Mouse (Mus musculus) testis, adult 2 months (tissue): Measurements from ENCODE around the gene Igf1r. TPM values are rescaled to one million over a fixed set of nuclear protein-coding genes. Genes with fewer than 3 reads are reported as not detected.

Source experiments
- H3K27ac ChIP-seq: fragments of 200-500 bp; 2 replicates; pipeline ENCODE4 v1.5.1; 2012; ENCODE audit warnings: low read depth, low read length; ENCODE audit not compliant: control insufficient read depth, insufficient read depth
- H3K27me3 ChIP-seq: fragments of 200-500 bp; 2 replicates; pipeline ENCODE4 v1.6.1; 2012; ENCODE audit warnings: mild to moderate bottlenecking, low read length, moderate library complexity; ENCODE audit not compliant: control insufficient read depth, insufficient read depth
- H3K36me3 ChIP-seq: fragments of 200-500 bp; 2 replicates; pipeline ENCODE4 v1.6.1; 2012; ENCODE audit warnings: mild to moderate bottlenecking, low read length; ENCODE audit not compliant: control insufficient read depth, insufficient read depth
- H3K4me1 ChIP-seq: fragments of 200-500 bp; 2 replicates; pipeline ENCODE4 v1.6.1; 2012; ENCODE audit warnings: low read length; ENCODE audit not compliant: control insufficient read depth, insufficient read depth
- H3K4me3 ChIP-seq: fragments of 200-500 bp; 2 replicates; pipeline ENCODE4 v1.5.1; 2012; ENCODE audit warnings: low read depth, mild to moderate bottlenecking, low read length, moderate library complexity, mixed read lengths; ENCODE audit not compliant: control insufficient read depth
- CTCF ChIP-seq: fragments of 200-500 bp; IDR thresholded peaks from 2 replicates; pipeline ENCODE4 v1.5.1; 2012; ENCODE audit warnings: low read depth, mild to moderate bottlenecking, inconsistent platforms, low read length, moderate library complexity; ENCODE audit not compliant: control insufficient read depth, insufficient read depth, insufficient replicate concordance
- POLR2A ChIP-seq: fragments of 200-500 bp; IDR thresholded peaks from 2 replicates; pipeline ENCODE4 v1.6.1; 2012; ENCODE audit warnings: low read depth, mild to moderate bottlenecking, inconsistent platforms, low read length, moderate library complexity; ENCODE audit not compliant: control insufficient read depth
- polyA plus RNA-seq: library from polyadenylated mRNA; depleted of rRNA; stranded (reverse); fragments of >200 nt; gene quantifications from 2 replicates; pipeline ENCODE4 v1.2.3, GENCODE M21; 2012

The Igf1r gene
- polyA plus RNA-seq, 1 experiment, result 4.2 TPM

GRCm38 (mm10) chr7:68230831-68231230 is 278.2 kb downstream of the Igf1r start:
- Histone ChIP-seq H3K27me3 (no peaks in the 10 kb centered on the region), H3K4me1 (peaks cover 3% of the 10 kb centered on the region), H3K27ac (no peak overlapping the region), H3K36me3 (no peaks in the 10 kb centered on the region), H3K4me3 (no peak overlapping the region)
- TF ChIP-seq CTCF (no peak), POLR2A (no peak)

GRCm38 (mm10) chr7:68232521-68232920 is 279.9 kb downstream of the Igf1r start:
- Histone ChIP-seq H3K36me3 (no peaks in the 10 kb centered on the region), H3K27me3 (no peaks in the 10 kb centered on the region), H3K27ac (no peak overlapping the region), H3K4me3 (no peak overlapping the region), H3K4me1 (no peaks in the 10 kb centered on the region; the same call in 1 of the 2 replicates)
- TF ChIP-seq CTCF, result no peak
- no peak for TF ChIP-seq POLR2A

- Histone ChIP-seq H3K27ac (no peak overlapping the region), H3K4me3 (no peak overlapping the region), H3K4me1 (no peaks in the 10 kb centered on the region; the same call in 1 of the 2 replicates), H3K27me3 (no peaks in the 10 kb centered on the region), H3K36me3 (no peaks in the 10 kb centered on the region)
- TF ChIP-seq POLR2A (no peak), CTCF (no peak)
Observed at GRCm38 (mm10) chr7:68233619-68234223, 281.1 kb downstream of the Igf1r start.

GRCm38 (mm10) chr7:68236817-68237216 is 284.2 kb downstream of the Igf1r start:
- no peaks in the 10 kb centered on the region for H3K27me3 ChIP-seq
- H3K27ac ChIP-seq, result no peak overlapping the region
- no peak for TF ChIP-seq POLR2A
- TF ChIP-seq CTCF, result no peak

GRCm38 (mm10) chr7:68239220-68239827 is 286.7 kb downstream of the Igf1r start:
- H3K27ac ChIP-seq, result no peak overlapping the region
- no peaks in the 10 kb centered on the region; the same call in 1 of the 2 replicates for H3K4me1 ChIP-seq
- H3K4me3 ChIP-seq, result no peak overlapping the region
- TF ChIP-seq CTCF, result no peak
- no peak for TF ChIP-seq POLR2A
- no peaks in the 10 kb centered on the region for H3K27me3 ChIP-seq
- H3K36me3 ChIP-seq, result no peaks in the 10 kb centered on the region

More at GRCm38 (mm10) chr7:68236817-68237216, 284.2 kb downstream of the Igf1r start:
- Histone ChIP-seq H3K36me3 (no peaks in the 10 kb centered on the region), H3K4me3 (no peak overlapping the region), H3K4me1 (no peaks in the 10 kb centered on the region; the same call in 1 of the 2 replicates)

- no peak overlapping the region for H3K27ac ChIP-seq
- no peaks in the 10 kb centered on the region for H3K36me3 ChIP-seq
- H3K27me3 ChIP-seq, result no peaks in the 10 kb centered on the region
- H3K4me1 ChIP-seq, result no peaks in the 10 kb centered on the region
- no peak overlapping the region for H3K4me3 ChIP-seq
- TF ChIP-seq POLR2A (no peak), CTCF (no peak)
Observed at GRCm38 (mm10) chr7:68241205-68241604, 288.6 kb downstream of the Igf1r start.

GRCm38 (mm10) chr7:68245681-68246080 is 293.1 kb downstream of the Igf1r start:
- no peak overlapping the region for H3K27ac ChIP-seq
- TF ChIP-seq CTCF (no peak), POLR2A (no peak)

More at GRCm38 (mm10) chr7:68245681-68246080, 293.1 kb downstream of the Igf1r start:
- H3K27me3 ChIP-seq, result no peaks in the 10 kb centered on the region
- no peaks in the 10 kb centered on the region for H3K36me3 ChIP-seq
- H3K4me1 ChIP-seq, result no peaks in the 10 kb centered on the region
- no peak overlapping the region for H3K4me3 ChIP-seq
